Mouse (Mus musculus) small intestine, adult 10 weeks (tissue): ENCODE data around the gene Wdr83os. TPM values are rescaled to one million over a fixed set of nuclear protein-coding genes. Genes with fewer than 3 reads are reported as not detected.

Source experiments
- polyA plus RNA-seq: library from polyadenylated mRNA; stranded (reverse); fragments of 350-450 nt; fragmentation: Illumina TruSeq; extraction: RNeasy Lipid Tissue Mini Kit (QIAGEN cat#74804); gene quantifications from one replicate; pipeline ENCODE4 v1.2.3, GENCODE M21; 2014; ENCODE audit warnings: low replicate concordance

Gene Wdr83os
- 3.7 TPM for polyA plus RNA-seq

DNA sequence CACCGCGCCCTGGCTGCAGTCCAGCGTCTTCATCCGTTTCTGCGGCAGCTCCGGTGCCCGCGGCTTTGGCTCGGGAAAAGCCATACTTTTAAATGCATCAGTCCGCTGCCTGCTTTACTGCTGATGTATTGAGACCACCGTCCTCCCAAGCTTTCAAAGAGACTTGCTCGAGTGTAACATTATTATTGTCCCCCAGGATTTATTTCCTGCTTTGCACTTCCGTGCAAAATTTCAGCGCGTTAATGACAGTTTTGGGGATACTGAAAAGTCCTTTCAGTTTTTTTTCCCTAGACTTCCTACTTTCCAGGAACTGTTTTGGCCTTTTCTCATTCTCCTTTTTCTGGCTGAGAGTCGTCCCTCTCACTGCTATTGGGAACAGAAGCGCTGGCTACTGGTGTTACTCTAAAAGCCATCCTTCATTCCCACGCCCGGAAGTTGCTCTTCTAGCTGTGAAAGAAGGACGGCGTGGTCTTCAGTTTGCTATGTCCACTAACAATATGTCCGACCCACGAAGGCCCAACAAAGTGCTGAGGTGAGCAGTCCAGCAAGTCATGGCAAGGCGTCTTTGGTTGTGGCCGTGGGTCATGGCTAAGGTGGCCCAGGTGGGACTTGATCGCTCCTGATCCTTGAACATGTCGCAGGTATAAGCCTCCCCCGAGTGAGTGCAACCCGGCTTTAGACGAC, at the start of gene Wdr83os:
Gene Wdr83os (plus strand): TSS at position 209 of the 684 bp plus-strand sequence.

DNA sequence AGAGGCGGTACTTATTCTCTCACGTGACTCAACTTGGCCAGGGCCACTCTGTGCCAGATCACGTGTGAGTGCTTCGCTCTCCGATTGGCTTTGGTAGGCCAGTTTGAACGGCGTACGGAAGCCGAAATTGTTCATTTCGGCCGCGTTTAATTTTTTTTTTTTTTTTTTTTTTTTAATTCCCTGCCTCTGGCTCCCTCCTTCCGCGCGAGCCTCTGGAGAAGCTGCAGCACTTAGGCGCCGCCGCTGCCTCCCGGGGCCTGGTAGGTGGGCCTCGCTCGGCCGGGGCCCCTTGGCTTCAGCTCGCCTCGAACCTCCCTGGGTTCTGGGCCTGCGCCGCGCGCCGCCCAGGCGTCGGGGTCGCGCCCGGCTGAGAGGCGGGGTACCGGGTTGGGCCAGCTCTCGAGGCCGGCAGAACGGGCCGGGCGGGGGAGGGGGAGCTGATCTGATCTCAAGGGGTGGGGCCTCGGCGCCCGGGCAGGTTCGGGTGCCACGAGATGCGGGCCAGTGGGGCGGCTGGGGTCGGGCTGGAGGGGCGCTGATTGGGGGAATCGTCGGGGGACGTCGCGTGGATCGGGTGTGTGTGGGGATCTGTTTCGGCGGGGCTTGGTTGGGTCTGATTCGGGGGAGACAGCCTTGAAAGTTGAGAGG, 43.7 kb upstream of the Wdr83os start, which contains the start of gene Tnpo2:
Gene Tnpo2 (plus strand): TSS at position 198 of the 648 bp plus-strand sequence.

DNA sequence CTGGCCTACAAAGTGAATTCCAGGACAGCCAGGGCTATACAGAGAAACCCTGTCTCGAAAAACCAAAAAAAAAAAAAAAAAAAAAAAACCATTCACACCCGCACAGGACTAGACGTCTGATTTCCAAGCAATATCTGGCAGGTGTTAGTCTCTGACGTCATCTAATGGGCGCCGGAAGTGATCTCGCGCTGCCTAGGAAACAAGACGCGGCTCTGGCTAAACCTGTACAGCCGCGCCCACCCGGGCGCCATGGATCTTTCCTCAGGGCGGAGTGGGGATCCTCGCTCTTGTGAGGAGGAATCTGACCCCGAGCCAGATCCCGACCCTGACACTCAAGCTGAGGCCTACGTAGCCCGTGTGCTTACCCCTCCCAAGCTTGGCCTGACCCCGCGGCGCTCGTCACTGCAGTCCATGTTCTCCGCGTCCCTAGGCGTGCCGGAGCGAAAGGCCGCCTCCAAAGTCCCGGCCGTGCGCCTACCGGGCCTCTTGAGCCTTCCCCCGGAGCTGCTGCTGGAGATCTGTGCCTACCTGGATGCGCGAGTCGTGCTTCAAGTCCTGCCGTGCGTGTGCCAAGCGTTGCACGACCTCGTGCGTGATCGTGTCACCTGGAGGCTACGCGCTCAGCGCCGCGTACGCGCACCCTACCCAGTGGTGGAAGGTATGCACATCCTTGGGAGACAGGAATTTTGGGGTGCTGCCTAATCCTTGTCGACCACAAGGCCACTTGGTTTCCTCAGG, 20.5 kb upstream of the Wdr83os start, which contains the start of gene Fbxw9:
Gene Fbxw9 (plus strand): TSS at position 177 of the 738 bp plus-strand sequence.

DNA sequence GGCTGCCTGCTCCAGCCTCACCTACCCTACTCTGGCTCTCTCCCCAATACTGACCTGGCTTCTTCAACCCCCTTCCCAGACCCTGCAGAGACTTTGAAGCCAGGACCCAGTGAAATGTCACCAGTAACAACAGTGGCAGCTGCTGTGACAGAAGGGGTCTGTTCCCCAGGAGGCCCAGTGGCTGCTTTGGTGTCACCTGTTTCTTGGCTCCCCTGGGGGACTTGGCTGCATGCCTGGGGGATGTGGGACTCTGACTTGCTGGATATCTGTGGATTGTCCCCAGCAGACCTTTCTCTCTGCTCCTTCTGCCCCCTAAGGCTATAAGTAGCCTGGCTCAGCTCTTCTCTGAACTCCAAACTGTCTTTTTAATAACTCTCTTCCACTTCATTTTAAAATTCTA, 12.6 kb upstream of the Wdr83os start, which contains the start of gene Gm5741:
Gene Gm5741 (minus strand): TSS at position 1 of the 400 bp plus-strand sequence.

DNA sequence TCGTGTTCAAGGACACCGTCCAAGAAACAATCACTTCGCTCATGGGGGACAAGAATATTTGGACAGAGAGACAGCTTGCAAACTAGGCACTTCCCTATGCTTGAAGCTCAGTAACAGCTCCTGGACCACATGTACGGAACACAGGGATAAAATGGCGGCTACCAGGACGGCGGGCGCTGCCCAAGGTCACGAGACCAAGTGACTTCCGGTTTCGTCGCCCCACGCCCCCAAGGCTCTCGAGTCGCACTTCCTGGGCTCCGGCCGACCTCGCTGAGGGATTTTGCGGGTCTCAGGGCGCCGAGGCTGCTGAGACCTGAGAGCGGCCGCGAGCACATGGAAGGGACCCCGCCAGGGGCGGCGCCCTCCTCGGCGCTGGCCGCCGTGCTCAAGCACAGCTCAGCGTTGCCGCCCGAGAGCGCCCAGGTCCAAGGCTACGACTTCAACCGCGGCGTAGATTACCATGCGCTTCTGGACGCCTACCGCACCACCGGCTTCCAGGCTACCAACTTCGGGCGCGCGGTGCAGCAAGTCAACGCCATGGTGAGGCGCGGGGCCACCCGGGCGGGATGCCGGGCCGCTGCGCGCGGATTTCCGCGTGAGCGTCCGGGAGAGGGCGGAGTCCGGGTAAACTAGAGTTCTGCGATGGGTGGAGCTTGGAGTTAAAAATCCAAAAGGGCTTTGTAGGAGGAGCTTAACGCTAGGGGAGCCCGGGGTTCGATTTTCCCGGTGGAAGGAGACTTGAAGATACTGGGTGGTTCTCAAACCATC, 8.8 kb upstream of the Wdr83os start, which contains the start of gene Dhps:
Gene Dhps (plus strand): TSS at position 244 of the 768 bp plus-strand sequence.

DNA sequence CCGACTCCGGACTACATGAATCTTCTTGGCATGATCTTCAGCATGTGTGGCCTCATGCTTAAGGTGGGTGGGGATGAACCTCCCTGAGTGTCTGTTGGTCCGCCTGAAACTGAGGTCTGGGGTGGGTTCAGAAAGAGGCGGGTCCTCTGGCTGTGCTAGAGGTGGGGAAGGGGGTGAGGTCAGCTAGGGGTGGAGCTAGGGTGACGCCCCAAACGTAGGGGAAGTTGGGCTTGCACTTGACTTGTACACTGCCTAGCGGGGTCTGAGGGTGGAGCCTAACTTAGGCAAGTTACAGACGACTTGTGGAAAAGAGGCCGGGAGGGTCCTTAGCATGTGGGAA, 646 bp downstream of the Wdr83os start, which contains the start of gene Wdr83:
Gene Wdr83 (minus strand): TSS at position 91 of the 340 bp plus-strand sequence.

DNA sequence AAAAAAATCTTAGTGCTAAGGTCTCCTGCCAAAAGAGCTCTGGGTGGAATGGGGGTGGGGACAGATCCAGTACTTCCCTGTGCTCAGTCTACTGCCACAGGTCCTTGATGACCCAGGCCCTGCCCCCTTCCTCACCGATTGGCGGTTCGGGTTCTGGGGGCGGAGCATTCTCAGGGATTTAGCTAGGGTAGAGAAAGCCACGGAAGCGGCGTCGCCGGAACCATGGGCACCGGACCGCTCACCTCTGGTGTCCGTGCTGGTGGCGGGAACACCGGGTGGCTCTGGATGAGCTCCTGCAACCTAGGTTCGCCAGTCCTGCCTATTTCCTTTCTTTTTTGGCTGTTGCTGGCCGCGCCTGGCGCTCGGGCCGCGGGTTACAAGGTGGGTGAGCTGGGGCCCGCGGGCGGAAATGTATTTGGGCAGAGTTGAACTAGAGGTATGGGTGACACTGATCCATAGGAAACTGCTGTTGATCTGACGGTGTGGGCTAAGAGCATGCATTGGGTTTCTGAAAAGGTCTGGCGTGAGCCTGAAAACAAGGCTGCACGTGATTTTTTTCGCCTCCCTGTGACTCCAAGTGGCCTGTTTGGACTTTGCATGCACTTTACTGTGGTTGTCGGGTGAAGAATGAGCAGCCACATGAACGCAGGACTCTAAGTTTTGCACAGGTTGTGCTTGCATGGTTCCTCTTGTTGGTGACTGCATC, 2.7 kb downstream of the Wdr83os start, which contains the start of gene Man2b1:
Gene Man2b1 (plus strand): TSS at position 163 of the 706 bp plus-strand sequence.

DNA sequence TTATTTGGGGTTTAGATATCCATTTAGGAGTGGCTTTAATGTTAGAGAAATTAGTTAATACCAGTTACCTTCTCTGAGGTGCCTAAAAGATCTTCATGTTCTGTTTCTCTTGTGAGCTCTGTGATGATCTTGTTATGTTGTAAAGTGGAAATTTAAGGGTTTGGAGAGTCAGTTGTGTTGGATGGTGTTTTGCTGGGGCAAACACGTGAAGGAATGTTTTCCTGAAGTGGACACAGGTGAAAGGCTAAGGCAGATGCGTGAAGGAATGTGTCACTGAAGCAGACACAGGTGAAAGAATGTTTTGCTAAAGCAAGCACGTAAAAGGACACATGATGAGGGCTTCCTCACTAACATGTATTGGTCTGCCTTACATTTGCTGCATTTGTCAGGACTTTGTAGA, 42.5 kb downstream of the Wdr83os start, which contains the start of gene Zfp791:
Gene Zfp791 (minus strand): TSS at position 101 of the 400 bp plus-strand sequence.

Other genes starting within 250 kb of the Wdr83os start
- gene Gadd45gip1, start 249.2 kb upstream of the Wdr83os start, polyA plus RNA-seq: not detected
- gene Rad23a, start 240.1 kb upstream of the Wdr83os start, polyA plus RNA-seq: 1.3 TPM
- 432 TPM for gene Calr, start 233.8 kb upstream of the Wdr83os start, polyA plus RNA-seq
- 1.9 TPM for gene Farsa, start 223.8 kb upstream of the Wdr83os start, polyA plus RNA-seq
- gene Syce2, start 208.6 kb upstream of the Wdr83os start, polyA plus RNA-seq: 10.3 TPM
- gene Gcdh, start 186.8 kb upstream of the Wdr83os start, polyA plus RNA-seq: 33.1 TPM
- gene Klf1, start 178.8 kb upstream of the Wdr83os start, polyA plus RNA-seq: not detected
- 3.7 TPM for gene Dnase2a, start 172.2 kb upstream of the Wdr83os start, polyA plus RNA-seq
- not detected for gene Mast1, start 143.4 kb upstream of the Wdr83os start, polyA plus RNA-seq
- not detected for gene Rtbdn, start 133.7 kb upstream of the Wdr83os start, polyA plus RNA-seq
- not detected for gene Gm49661, start 111.3 kb upstream of the Wdr83os start, polyA plus RNA-seq
- gene Prdx2, start 111.2 kb upstream of the Wdr83os start, polyA plus RNA-seq: 14.6 TPM
- gene Rnaseh2a, start 111.0 kb upstream of the Wdr83os start, polyA plus RNA-seq: 1.1 TPM
- 1.7 TPM for gene Junb, start 102.0 kb upstream of the Wdr83os start, polyA plus RNA-seq
- gene Hook2, start 90.1 kb upstream of the Wdr83os start, polyA plus RNA-seq: 34.3 TPM
- gene Best2, start 66.2 kb upstream of the Wdr83os start, polyA plus RNA-seq: not detected
- 3.8 TPM for gene Asna1, start 55.5 kb upstream of the Wdr83os start, polyA plus RNA-seq
- gene Trir, start 53.9 kb upstream of the Wdr83os start, polyA plus RNA-seq: 5.6 TPM
- 3.5 TPM for gene Tnpo2, start 43.8 kb upstream of the Wdr83os start, polyA plus RNA-seq
- gene Fbxw9, start 20.7 kb upstream of the Wdr83os start, polyA plus RNA-seq: 1.4 TPM
- gene Gm5741, start 12.8 kb upstream of the Wdr83os start, polyA plus RNA-seq: not detected
- 17.0 TPM for gene Dhps, start 9.0 kb upstream of the Wdr83os start, polyA plus RNA-seq
- gene Wdr83, start 566 bp downstream of the Wdr83os start, polyA plus RNA-seq: 2.0 TPM
- 3.0 TPM for gene Man2b1, start 2.5 kb downstream of the Wdr83os start, polyA plus RNA-seq
- gene Zfp791, start 42.4 kb downstream of the Wdr83os start, polyA plus RNA-seq: 3.0 TPM
- not detected for gene Cks1brt, start 71.2 kb downstream of the Wdr83os start, polyA plus RNA-seq
- gene Olfr371, start 145.2 kb downstream of the Wdr83os start, polyA plus RNA-seq: not detected
- 45.0 TPM for gene Orc6, start 218.9 kb downstream of the Wdr83os start, polyA plus RNA-seq
- gene Vps35, start 219.1 kb downstream of the Wdr83os start, polyA plus RNA-seq: 304 TPM